Mouse (Mus musculus) thymus, adult 2 months (tissue): Measurements from ENCODE around the gene Bpifb9a. TPM values are rescaled to one million over a fixed set of nuclear protein-coding genes. Genes with fewer than 3 reads are reported as not detected.
"Not testable (repeated sequence)": the region's sequence is repeated elsewhere in the genome, so short reads cannot be mapped to it uniquely, and the experiment has no call there.

ENCODE experiments used
- DNase-seq: peaks from one replicate; pipeline ENCODE4 v3.0.0; 2021
- H3K27ac ChIP-seq: fragments of 200-500 bp; 2 replicates; pipeline ENCODE4 v1.5.1; 2012; ENCODE audit warnings: low read length, control low read depth; ENCODE audit not compliant: control insufficient read depth, insufficient read depth
- H3K27me3 ChIP-seq: fragments of 200-500 bp; 2 replicates; pipeline ENCODE4 v1.6.1; 2012; ENCODE audit warnings: mild to moderate bottlenecking, low read length, moderate library complexity, mixed read lengths; ENCODE audit not compliant: control insufficient read depth, insufficient read depth
- H3K36me3 ChIP-seq: fragments of 200-500 bp; 2 replicates; pipeline ENCODE4 v1.6.1; 2012; ENCODE audit warnings: mild to moderate bottlenecking, low read length, moderate library complexity; ENCODE audit not compliant: control insufficient read depth, insufficient read depth
- H3K4me1 ChIP-seq: fragments of 200-500 bp; replicated peaks from 2 replicates; pipeline ENCODE4 v1.6.1; 2012; ENCODE audit warnings: low read length; ENCODE audit not compliant: control insufficient read depth, insufficient read depth
- H3K4me3 ChIP-seq: fragments of 200-500 bp; 2 replicates; pipeline ENCODE4 v1.5.1; 2012; ENCODE audit warnings: mild to moderate bottlenecking, low read length, control low read depth, moderate library complexity; ENCODE audit not compliant: control insufficient read depth, insufficient read depth
- CTCF ChIP-seq: fragments of 200-500 bp; IDR thresholded peaks from 2 replicates; pipeline ENCODE4 v1.5.1; 2012; ENCODE audit warnings: mild to moderate bottlenecking, control low read depth, low read length, moderate library complexity, borderline replicate concordance; ENCODE audit not compliant: control insufficient read depth, poor library complexity, insufficient read depth; ENCODE audit errors: extremely low read depth
- POLR2A ChIP-seq: fragments of 200-500 bp; IDR thresholded peaks from 2 replicates; pipeline ENCODE4 v1.6.1; 2012; ENCODE audit warnings: mild to moderate bottlenecking, low read length, control low read depth, moderate library complexity; ENCODE audit not compliant: control insufficient read depth, poor library complexity, insufficient read depth; ENCODE audit errors: extremely low read depth
- WGBS: fragments of 180-500 bp; shearing (Covaris S2); methylation state at CpG from one replicate; pipeline ENCODE4 v1.1.7; 2018; 5-methylcytosine and 5-hydroxymethylcytosine counted together
- polyA plus RNA-seq: library from polyadenylated mRNA; depleted of rRNA; stranded (reverse); fragments of >200 nt; gene quantifications from 2 replicates; pipeline ENCODE4 v1.2.3, GENCODE M21; 2012; rRNA removed

The Bpifb9a gene
- polyA plus RNA-seq: 0.11 and 0.14 TPM in 2 replicates

DNA sequence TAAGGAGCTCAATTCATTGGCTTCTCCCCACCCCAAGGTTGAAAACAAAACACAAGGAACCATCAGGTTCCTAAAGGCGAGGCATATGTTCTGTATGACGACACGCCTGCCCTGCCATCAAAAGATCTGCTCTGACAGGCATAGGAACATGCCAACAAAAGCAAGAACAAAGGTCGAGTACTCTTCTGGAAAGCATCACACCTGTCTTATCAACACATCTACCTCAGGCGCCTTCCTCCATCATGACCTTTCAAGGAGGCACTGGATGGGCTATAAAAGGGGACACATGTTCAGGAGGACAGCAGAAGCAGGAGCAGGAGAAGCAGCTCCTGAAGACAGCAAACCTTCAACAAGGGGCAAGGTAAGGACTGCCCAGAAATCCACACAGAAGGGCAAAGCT, at the start of gene Bpifb9a:
Bpifb9a (plus strand) TSS at position 301 of the 400 bp plus-strand sequence.
- H3K4me1 ChIP-seq, H3K4me3 ChIP-seq, H3K27ac ChIP-seq, H3K27me3 ChIP-seq, H3K36me3 ChIP-seq, DNase-seq: not testable (repeated sequence)
- 84% methylated on average over 5 of the region's 5 CpGs for whole genome bisulfite sequencing

DNA sequence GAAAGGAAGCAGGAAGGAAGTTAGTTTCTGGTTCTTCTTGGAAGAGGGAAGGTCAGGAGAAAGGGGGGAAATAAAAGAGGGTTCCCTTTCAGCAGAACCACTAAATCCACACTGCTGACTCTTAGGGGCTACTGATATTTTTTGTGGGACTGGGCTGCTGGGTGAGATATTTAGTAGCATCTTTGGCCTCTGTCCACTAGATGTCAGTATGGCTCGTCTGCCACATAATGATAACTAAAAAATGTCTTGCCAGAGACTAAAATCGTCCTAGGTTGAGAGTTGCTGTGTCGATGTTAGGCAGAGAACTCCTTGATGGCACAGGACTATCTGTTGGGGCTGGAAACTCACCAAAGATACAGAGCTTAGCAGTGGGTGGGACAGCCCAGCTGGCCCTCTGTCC, 48.5 kb upstream of the Bpifb9a start:
- Histone ChIP-seq H3K4me1 (no peaks in the 10 kb centered on the region), H3K27ac (no peak overlapping the region), H3K4me3 (no peak overlapping the region), H3K27me3 (no peaks in the 10 kb centered on the region), H3K36me3 (no peaks in the 10 kb centered on the region)
- TF ChIP-seq CTCF (no peak), POLR2A (no peak)
- no peak for DNase-seq
- 8% methylated on average over 3 of the region's 3 CpGs for WGBS

DNA sequence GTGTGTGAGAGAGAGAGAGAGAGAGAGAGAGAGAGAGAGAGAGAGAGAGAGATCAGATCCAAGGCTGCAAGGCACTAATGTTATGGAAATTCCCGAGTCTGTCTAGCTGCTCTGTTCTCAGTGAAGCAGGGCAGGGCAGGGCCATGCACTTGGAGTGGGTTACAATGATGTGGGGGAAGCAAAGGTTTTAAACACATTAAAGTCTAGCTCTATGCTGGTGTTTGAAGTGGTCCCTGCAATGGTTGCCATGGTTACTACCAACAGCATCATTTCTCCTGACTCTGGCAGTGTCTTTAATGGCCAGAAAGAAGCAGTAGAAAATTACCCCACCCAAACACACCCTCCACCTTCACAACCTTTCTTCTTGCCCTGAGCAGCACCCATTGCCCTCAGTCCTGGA, 46.5 kb upstream of the Bpifb9a start:
- no peak for DNase-seq
- Histone ChIP-seq H3K4me1 (no peaks in the 10 kb centered on the region), H3K4me3 (no peak overlapping the region), H3K27me3 (no peaks in the 10 kb centered on the region), H3K27ac (no peak overlapping the region), H3K36me3 (no peaks in the 10 kb centered on the region)
- TF ChIP-seq POLR2A: no peak
- no peak for TF ChIP-seq CTCF
- WGBS: 44% methylated on average over 1 of the region's 1 CpGs

DNA sequence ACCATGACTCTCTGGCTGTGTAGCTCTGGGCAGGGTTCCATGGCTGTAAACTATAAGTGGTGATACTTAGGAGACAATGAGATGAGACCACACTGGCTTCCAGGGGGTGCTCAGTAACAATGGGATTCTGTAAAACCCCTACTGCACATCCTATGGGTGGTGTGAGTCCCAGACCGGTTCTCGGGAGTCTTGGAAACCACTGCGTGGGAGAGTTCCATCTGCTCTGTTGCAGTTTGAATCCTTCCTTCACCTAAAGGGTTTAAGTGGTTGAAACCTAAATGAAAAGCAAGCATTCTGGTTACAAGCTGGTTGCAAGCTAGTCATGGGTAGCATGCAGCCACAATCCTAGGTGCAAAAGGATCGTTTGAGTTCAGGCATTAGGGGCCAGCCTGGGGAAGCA, 45.8 kb upstream of the Bpifb9a start:
- DNase-seq: no peak
- Histone ChIP-seq H3K4me3 (no peak overlapping the region), H3K27me3 (no peaks in the 10 kb centered on the region), H3K27ac (no peak overlapping the region), H3K36me3 (no peaks in the 10 kb centered on the region), H3K4me1 (no peaks in the 10 kb centered on the region)
- TF ChIP-seq CTCF: no peak
- 89% methylated on average over 4 of the region's 4 CpGs for WGBS

GRCm38 (mm10) chr2:154215191-154215590, 42.5 kb upstream of the Bpifb9a start:
- Histone ChIP-seq H3K36me3 (no peaks in the 10 kb centered on the region), H3K27me3 (no peaks in the 10 kb centered on the region), H3K4me3 (no peak overlapping the region), H3K4me1 (no peaks in the 10 kb centered on the region), H3K27ac (no peak overlapping the region)
- TF ChIP-seq POLR2A: no peak
- peak; percentile 64; the same call in 1 of the 2 replicates for TF ChIP-seq CTCF
- peak; percentile 68 for DNase-seq
- 8% methylated on average over 5 of the region's 5 CpGs for WGBS

DNA sequence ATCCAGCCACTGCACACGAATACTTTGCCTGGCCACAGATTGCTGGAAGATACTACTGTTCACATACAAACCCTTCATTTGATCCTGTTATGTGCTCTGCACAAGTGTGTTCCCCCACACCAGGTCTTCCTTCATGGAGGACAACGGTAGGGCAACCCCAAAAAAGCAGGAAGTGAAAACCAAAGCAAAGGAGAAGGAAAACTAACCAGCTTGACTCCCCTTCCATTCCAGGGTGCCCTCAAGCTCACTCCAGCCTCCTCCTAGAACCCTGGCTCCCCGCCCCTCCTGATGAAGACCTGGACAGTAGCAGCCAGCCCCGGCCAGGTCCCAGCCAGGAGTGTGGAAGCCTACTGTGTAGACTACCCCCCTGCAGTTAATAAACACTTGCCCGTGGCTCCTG, 37.7 kb upstream of the Bpifb9a start:
- H3K27ac ChIP-seq: no peak overlapping the region
- H3K36me3 ChIP-seq: no peaks in the 10 kb centered on the region
- no peak for DNase-seq
- H3K4me1 ChIP-seq: 0 out of 2 replicates have a peak, but pooled peaks cover 3% of the 10 kb centered on the region
- WGBS: 72% methylated on average over 5 of the region's 5 CpGs
- TF ChIP-seq POLR2A (no peak), CTCF (no peak)
- no peaks in the 10 kb centered on the region for H3K27me3 ChIP-seq
- no peak overlapping the region for H3K4me3 ChIP-seq

DNA sequence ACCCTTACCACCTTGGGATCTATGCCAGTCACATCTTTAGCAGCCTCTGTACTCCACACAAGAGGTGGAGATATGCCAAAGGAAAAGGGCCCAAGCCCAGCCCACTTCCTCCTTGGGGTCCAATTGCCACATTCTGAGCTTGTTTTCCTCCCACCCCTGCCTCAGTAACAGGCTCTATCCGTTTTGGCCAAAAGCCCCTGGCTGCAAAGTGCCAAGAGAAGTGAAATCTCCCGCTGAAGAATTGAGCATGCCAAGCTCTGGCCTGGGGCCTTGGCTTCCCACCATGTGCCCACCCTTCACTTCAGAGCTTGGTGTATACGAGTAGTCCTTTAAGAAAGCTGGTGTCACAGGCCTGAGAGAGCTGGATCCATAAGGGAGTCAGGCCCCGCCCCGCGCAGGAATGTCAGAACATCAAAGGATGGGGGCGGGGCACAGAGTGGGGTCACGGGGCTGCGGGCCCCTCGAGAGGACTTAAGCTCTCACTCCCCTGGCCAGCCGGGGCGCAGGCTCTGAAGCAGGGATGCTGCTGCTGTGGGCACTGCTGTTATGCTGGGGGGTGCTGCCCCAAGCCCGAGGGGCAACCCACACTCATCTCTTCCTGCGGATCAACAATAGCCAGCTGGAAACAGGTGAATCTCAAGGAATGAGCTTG, 34.3 kb upstream of the Bpifb9a start, which contains the start of gene Bpifb5:
Bpifb5 (plus strand) TSS at position 478 of the 652 bp plus-strand sequence.
- Histone ChIP-seq H3K27ac (no peak within 1 kb of the TSS), H3K36me3 (no peaks in the 10 kb centered on the region), H3K4me3 (no peak within 1 kb of the TSS), H3K4me1 (0 out of 2 replicates have a peak, but pooled peaks cover 3% of the 10 kb centered on the region), H3K27me3 (no peaks in the 10 kb centered on the region)
- 40% methylated on average over 14 of the region's 14 CpGs for WGBS
- no peak for DNase-seq
- TF ChIP-seq CTCF (no peak), POLR2A (no peak)
